Mouse (Mus musculus): Measurements from ENCODE around the gene Rplp0.
A peak's percentile ranks its signal among the peaks of the same experiment; 100 is the strongest.

The Rplp0 gene

GRCm38 (mm10) chr5:115526456-115527202, 32.6 kb upstream of the Rplp0 start:
- no peak for DNase-seq (ENCODE audit: low read depth, low spot score)

GRCm38 (mm10) chr5:115528128-115528527, 31.1 kb upstream of the Rplp0 start:
- no peak for DNase-seq (ENCODE audit: low read depth, low spot score)

- DNase-seq (ENCODE audit: low read depth, low spot score) = no peak
Observed at GRCm38 (mm10) chr5:115529364-115529741, 29.9 kb upstream of the Rplp0 start.

GRCm38 (mm10) chr5:115529742-115530446, 29.4 kb upstream of the Rplp0 start:
- no peak for DNase-seq (ENCODE audit: low read depth, low spot score)

GRCm38 (mm10) chr5:115530447-115530809, 28.8 kb upstream of the Rplp0 start:
- DNase-seq (ENCODE audit: low read depth, low spot score) = no peak

- peak; percentile 41 for DNase-seq (ENCODE audit: low read depth, low spot score)
Observed at GRCm38 (mm10) chr5:115531671-115532270, 27.5 kb upstream of the Rplp0 start.

- DNase-seq (ENCODE audit: low read depth, low spot score) = peak; percentile 60
Observed at GRCm38 (mm10) chr5:115534290-115534731, 25.0 kb upstream of the Rplp0 start.

GRCm38 (mm10) chr5:115534856-115535255, 24.4 kb upstream of the Rplp0 start:
- DNase-seq (ENCODE audit: low read depth, low spot score) = no peak

- no peak for DNase-seq (ENCODE audit: low read depth, low spot score)
Observed at GRCm38 (mm10) chr5:115535635-115536034, 23.6 kb upstream of the Rplp0 start.

- no peak for DNase-seq (ENCODE audit: low read depth, low spot score)
Observed at GRCm38 (mm10) chr5:115538017-115538692, 21.1 kb upstream of the Rplp0 start.

GRCm38 (mm10) chr5:115538693-115539043, 20.6 kb upstream of the Rplp0 start:
- DNase-seq (ENCODE audit: low read depth, low spot score) = peak; percentile 86

- DNase-seq (ENCODE audit: low read depth, low spot score) = no peak
Observed at GRCm38 (mm10) chr5:115542635-115543384, 16.5 kb upstream of the Rplp0 start.

- DNase-seq (ENCODE audit: low read depth, low spot score) = no peak
Observed at GRCm38 (mm10) chr5:115543509-115544253, 15.6 kb upstream of the Rplp0 start.

GRCm38 (mm10) chr5:115544655-115545185, 14.5 kb upstream of the Rplp0 start:
- DNase-seq (ENCODE audit: low read depth, low spot score) = no peak

- no peak for DNase-seq (ENCODE audit: low read depth, low spot score)
Observed at GRCm38 (mm10) chr5:115545636-115546035, 13.6 kb upstream of the Rplp0 start.

GRCm38 (mm10) chr5:115546536-115546935, 12.7 kb upstream of the Rplp0 start:
- DNase-seq (ENCODE audit: low read depth, low spot score) = no peak

- no peak for DNase-seq (ENCODE audit: low read depth, low spot score)
Observed at GRCm38 (mm10) chr5:115547014-115547413, 12.3 kb upstream of the Rplp0 start.

GRCm38 (mm10) chr5:115547421-115547820, 11.8 kb upstream of the Rplp0 start:
- no peak for DNase-seq (ENCODE audit: low read depth, low spot score)

- DNase-seq (ENCODE audit: low read depth, low spot score) = no peak
Observed at GRCm38 (mm10) chr5:115548501-115549285, 10.6 kb upstream of the Rplp0 start.
